Mouse (Mus musculus) hindbrain, postnatal 0 days (tissue): ENCODE measurements around the gene Olfr66. TPM values are rescaled to one million over a fixed set of nuclear protein-coding genes. Genes with fewer than 3 reads are reported as not detected.

Experiments
- ATAC-seq: fragments of 200-750 bp; cut with Nextera tagmentation; 2 replicates; pipeline ENCODE4 v1.8.0; 2017; ENCODE audit warnings: mild to moderate bottlenecking, moderate TSS enrichment, moderate library complexity
- DNase-seq: peaks from one replicate; pipeline ENCODE4 v3.0.0-alpha.2; 2015; ENCODE audit warnings: low spot score
- H3K27ac ChIP-seq: fragments of 300-500 bp; sonication (generic); 2 replicates; pipeline ENCODE4 v1.5.1; 2014; ENCODE audit warnings: mild to moderate bottlenecking
- H3K27me3 ChIP-seq: fragments of 300-500 bp; sonication (generic); 2 replicates; pipeline ENCODE4 v1.6.1; 2014; ENCODE audit warnings: low read length, mixed read lengths; ENCODE audit not compliant: insufficient read depth
- H3K36me3 ChIP-seq: fragments of 300-500 bp; sonication (generic); 2 replicates; pipeline ENCODE4 v1.6.1; 2014; ENCODE audit warnings: low read length, mixed read lengths; ENCODE audit not compliant: insufficient read depth
- H3K4me1 ChIP-seq: fragments of 300-500 bp; sonication (generic); 2 replicates; pipeline ENCODE4 v1.6.1; 2014; ENCODE audit warnings: antibody characterized with exemption, low read length, mixed read lengths; ENCODE audit not compliant: insufficient read depth
- H3K4me2 ChIP-seq: fragments of 300-500 bp; sonication (generic); 2 replicates; pipeline ENCODE4 v1.6.1; 2014; ENCODE audit warnings: low read depth, mild to moderate bottlenecking, low read length, moderate library complexity, mixed read lengths
- H3K4me3 ChIP-seq: fragments of 300-500 bp; sonication (generic); 2 replicates; pipeline ENCODE4 v1.5.1; 2014; ENCODE audit warnings: low read length
- H3K9ac ChIP-seq: fragments of 300-500 bp; sonication (generic); replicated peaks from 2 replicates; pipeline ENCODE4 v1.6.1; 2014; ENCODE audit warnings: mild to moderate bottlenecking, low read length, moderate library complexity, mixed read lengths
- H3K9me3 ChIP-seq: fragments of 300-500 bp; sonication (generic); 2 replicates; pipeline ENCODE4 v1.6.1; 2016; ENCODE audit warnings: low read length, mixed read lengths
- CTCF ChIP-seq: IDR thresholded peaks from 2 replicates; pipeline ENCODE4 v1.5.1; 2016; ENCODE audit warnings: antibody characterized with exemption, control low read depth, low read depth
- WGBS: fragments of 180-500 bp; shearing (Covaris S2); extraction: QIAGEN DNeasy Blood & Tissue Kit; methylation state at CpG from one replicate; pipeline ENCODE4 v1.1.7; 2014; 5-methylcytosine and 5-hydroxymethylcytosine counted together
- polyA plus RNA-seq: library from polyadenylated mRNA; unstranded; fragments of >200 nt; fragmentation: Nextera tagmentation; extraction: Ambion mirVana; gene quantifications from 2 replicates; pipeline ENCODE4 v1.2.1, GENCODE M21; 2015
- total RNA-seq: library from RNA; depleted of rRNA; stranded (reverse); fragments of >200 nt; gene quantifications from 2 replicates; pipeline ENCODE4 v1.2.3, GENCODE M21; 2014

Olfr66 gene
- total and polyA plus RNA-seq, 2 experiments from 2014 or later: not detected

DNA sequence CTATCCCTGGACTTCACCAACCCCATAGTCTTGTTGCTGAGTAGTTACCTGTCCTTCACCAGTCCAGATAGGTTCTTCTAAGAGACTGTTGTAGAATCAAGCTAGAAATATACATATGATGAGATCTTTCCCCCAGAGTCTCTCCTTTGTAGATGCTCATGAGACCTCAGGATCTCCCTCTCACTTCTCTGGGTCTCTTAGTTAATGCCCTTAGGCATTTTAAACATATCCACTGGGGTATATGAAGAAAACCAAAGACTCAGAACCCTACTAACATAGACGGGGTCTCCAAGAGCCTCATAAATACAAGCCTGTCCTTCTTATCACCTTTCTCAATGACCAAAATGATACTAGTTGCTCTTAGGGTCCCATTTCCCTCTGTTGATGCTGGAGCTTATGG, 8.3 kb upstream of the Olfr66 start, which contains the start of gene Olfr64:
Gene Olfr64, minus strand, starts transcription at position 101 of the 400 bp plus-strand sequence.
- Histone ChIP-seq H3K4me3 (no peak within 1 kb of the TSS), H3K27me3 (no peaks in the 10 kb centered on the region), H3K9ac (no peak within 1 kb of the TSS), H3K4me2 (no peak within 1 kb of the TSS), H3K9me3 (no peaks in the 10 kb centered on the region), H3K36me3 (no peaks in the 10 kb centered on the region), H3K4me1 (no peaks in the 10 kb centered on the region), H3K27ac (no peak within 1 kb of the TSS)
- ATAC-seq (no peak), DNase-seq (no peak)
- TF ChIP-seq CTCF: no peak
- WGBS: 88% methylated on average over 1 of the region's 1 CpGs

DNA sequence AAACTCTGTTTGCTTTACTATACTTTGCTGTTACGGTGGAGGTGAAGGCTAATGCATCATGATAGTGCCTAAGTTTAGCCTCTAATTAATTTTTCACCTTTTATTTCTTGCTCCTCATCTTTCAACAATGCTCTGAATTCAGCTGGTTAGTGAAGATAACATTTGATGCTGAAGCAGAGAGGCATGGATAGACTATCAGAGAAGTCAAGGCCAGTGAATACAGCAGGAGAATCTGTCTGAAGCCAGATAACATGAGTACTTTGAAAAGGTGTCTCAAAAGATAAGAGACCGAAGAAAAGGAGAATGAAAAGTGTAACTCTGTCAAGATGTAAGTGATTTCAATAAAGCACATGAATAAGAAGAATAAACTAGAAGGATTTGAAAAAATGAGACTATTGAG, 9.0 kb downstream of the Olfr66 start:
- 92% methylated on average over 2 of the region's 2 CpGs for WGBS
- DNase-seq (no peak), ATAC-seq (no peak)
- TF ChIP-seq CTCF: no peak
- Histone ChIP-seq H3K4me3 (no peak overlapping the region), H3K9me3 (no peaks in the 10 kb centered on the region), H3K36me3 (no peaks in the 10 kb centered on the region), H3K27me3 (no peaks in the 10 kb centered on the region), H3K9ac (no peak overlapping the region), H3K4me1 (no peaks in the 10 kb centered on the region), H3K4me2 (no peak overlapping the region), H3K27ac (no peak overlapping the region)

DNA sequence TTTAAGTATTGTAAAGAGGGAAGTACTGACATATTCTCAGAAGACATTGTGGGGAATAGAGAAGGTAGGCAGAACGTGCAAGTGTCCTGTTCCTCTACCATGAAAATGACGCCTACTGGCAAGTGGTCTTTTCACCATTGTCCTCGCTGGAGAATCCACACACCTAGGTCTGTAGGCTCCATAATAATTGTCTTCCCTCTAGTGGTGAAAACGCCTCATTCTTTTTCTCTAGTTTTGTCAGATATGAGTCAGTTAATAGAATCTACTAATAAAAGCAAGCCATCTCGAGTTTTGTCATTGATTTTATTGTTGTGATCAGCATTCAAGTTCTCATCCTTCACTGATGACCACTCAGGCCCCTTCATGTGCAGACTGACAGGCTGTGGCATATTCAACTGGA, 11.6 kb downstream of the Olfr66 start:
- TF ChIP-seq CTCF: peak; percentile 36
- no peak overlapping the region for H3K4me2 ChIP-seq
- 50% methylated on average over 5 of the region's 5 CpGs for WGBS
- no peak overlapping the region for H3K9ac ChIP-seq
- no peak for ATAC-seq
- peak; percentile 2 for DNase-seq
- H3K4me3 ChIP-seq: no peak overlapping the region
- no peak overlapping the region for H3K27ac ChIP-seq
- no peaks in the 10 kb centered on the region for H3K27me3 ChIP-seq
- no peaks in the 10 kb centered on the region for H3K4me1 ChIP-seq
- no peaks in the 10 kb centered on the region for H3K36me3 ChIP-seq
- H3K9me3 ChIP-seq: no peaks in the 10 kb centered on the region

DNA sequence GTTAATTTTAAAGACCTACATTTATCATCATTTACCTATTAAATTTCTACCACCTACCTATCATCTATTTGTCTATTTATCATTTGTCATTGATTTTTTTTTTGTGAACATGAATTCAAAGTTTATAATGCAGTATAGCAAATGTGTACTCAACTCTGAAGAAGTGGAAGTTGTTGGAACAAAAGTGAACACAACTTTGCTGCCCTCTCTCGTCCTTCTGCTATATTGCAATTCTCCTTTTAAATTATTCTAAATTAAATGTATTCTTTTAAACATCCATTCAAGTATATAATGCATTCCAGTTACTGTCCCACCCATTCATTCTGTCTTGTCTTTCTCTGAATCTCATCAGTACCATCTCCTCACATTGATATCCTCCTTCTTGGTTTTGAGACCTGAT, 13.0 kb downstream of the Olfr66 start:
- Histone ChIP-seq H3K36me3 (no peaks in the 10 kb centered on the region), H3K4me3 (no peak overlapping the region), H3K4me1 (no peaks in the 10 kb centered on the region), H3K4me2 (no peak overlapping the region), H3K9ac (no peak overlapping the region), H3K9me3 (no peaks in the 10 kb centered on the region), H3K27ac (no peak overlapping the region), H3K27me3 (no peaks in the 10 kb centered on the region)
- TF ChIP-seq CTCF: peak; percentile 65
- no peak for ATAC-seq
- WGBS: 7% methylated on average over 1 of the region's 1 CpGs
- peak; percentile 62 for DNase-seq

DNA sequence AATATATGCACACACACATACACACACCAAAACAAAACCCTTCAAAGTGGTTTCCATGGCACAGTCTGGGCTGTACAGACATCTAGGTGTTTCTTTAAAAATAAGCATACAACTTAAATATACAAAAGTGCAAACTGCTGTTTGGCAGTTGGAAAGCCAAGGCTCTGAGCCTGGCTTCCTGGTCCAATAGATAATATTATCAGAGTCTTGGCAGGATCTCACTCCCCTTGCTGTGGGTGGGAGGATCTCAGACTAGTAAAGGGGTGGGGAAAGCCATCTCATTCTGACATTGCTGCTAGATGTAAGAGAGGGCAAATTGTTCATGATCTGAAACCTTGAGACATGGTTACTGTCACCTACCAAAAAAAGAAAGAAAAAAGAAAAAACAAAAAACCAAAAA, 15.4 kb downstream of the Olfr66 start:
- TF ChIP-seq CTCF: no peak
- no peak for ATAC-seq
- no peak overlapping the region for H3K4me2 ChIP-seq
- no peaks in the 10 kb centered on the region for H3K27me3 ChIP-seq
- no peak overlapping the region for H3K27ac ChIP-seq
- no peak overlapping the region for H3K9ac ChIP-seq
- H3K4me1 ChIP-seq: no peaks in the 10 kb centered on the region
- H3K9me3 ChIP-seq: no peaks in the 10 kb centered on the region
- no peaks in the 10 kb centered on the region for H3K36me3 ChIP-seq
- no peak for DNase-seq
- no peak overlapping the region for H3K4me3 ChIP-seq

DNA sequence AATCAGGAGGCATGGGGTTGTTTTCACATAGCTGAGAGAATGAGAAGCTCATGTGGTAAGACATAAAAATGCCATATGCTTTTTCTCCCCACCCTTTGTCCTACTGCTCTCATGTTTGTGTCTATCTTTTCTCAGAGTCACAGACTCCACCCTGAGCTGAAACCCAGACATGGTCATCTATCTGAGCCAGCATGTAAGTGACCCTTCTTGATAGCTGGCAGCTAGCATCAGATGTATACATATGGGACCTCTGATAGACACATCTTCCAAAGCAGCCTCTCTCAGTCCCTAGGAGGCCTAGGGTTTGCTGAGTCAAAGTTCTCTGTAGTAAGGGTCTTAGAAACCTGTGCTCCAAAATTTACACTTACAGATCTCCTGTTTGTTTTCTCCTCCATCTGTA, 20.3 kb downstream of the Olfr66 start:
- Histone ChIP-seq H3K36me3 (no peaks in the 10 kb centered on the region), H3K4me2 (no peak overlapping the region), H3K9ac (no peak overlapping the region), H3K27me3 (no peaks in the 10 kb centered on the region), H3K4me1 (no peaks in the 10 kb centered on the region), H3K27ac (no peak overlapping the region), H3K4me3 (no peak overlapping the region), H3K9me3 (no peaks in the 10 kb centered on the region)
- TF ChIP-seq CTCF: no peak
- DNase-seq (no peak), ATAC-seq (no peak)

DNA sequence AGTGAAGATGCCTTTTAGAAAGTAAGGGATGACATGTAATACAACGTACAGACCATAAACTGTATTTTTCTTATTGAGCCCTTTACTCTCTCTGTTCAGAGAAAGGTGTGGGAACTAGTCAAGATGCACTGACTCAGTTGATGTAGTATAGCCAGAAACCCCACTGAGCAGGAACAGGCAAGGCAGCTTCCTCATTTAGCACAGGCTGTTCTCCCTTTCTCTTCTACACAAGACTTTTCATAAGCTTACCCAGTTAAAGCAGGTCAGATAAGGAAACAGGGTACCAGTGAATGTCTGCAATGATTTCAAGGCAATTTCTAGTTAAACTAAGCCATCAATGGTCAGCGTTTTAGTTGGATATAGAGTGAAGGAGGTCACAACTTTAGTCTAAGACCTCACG, 24.5 kb downstream of the Olfr66 start:
- Histone ChIP-seq H3K4me2 (no peak overlapping the region), H3K36me3 (no peaks in the 10 kb centered on the region), H3K27ac (no peak overlapping the region), H3K4me3 (no peak overlapping the region), H3K27me3 (no peaks in the 10 kb centered on the region), H3K9ac (no peak overlapping the region), H3K4me1 (no peaks in the 10 kb centered on the region), H3K9me3 (no peaks in the 10 kb centered on the region)
- no peak for ATAC-seq
- WGBS: 81% methylated on average over 3 of the region's 3 CpGs
- no peak for DNase-seq
- no peak for TF ChIP-seq CTCF

DNA sequence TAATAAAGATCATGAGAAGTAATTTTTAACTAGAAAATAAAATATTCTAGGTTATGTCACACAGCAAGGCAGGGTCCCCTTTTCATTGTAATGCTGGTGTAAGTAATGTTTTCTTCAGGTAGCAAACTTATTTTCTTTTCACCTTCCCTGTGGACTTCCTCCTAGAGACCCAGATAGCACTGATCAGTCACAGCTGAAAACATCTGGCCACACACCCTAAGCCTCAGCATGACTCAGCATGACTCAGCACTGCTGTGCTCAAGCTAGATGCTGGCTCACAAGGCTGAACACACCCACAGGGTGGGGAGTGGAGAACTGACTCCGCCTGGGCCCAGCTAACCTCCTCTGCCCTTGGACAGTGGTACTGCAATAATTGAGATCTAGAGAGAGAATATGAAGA, 25.2 kb downstream of the Olfr66 start:
- no peaks in the 10 kb centered on the region for H3K9me3 ChIP-seq
- H3K4me1 ChIP-seq: no peaks in the 10 kb centered on the region
- no peak overlapping the region for H3K9ac ChIP-seq
- WGBS: 64% methylated on average over 1 of the region's 1 CpGs
- H3K27ac ChIP-seq: no peak overlapping the region
- H3K4me3 ChIP-seq: no peak overlapping the region
- H3K27me3 ChIP-seq: no peaks in the 10 kb centered on the region
- no peak for ATAC-seq
- DNase-seq: no peak
- TF ChIP-seq CTCF: no peak
- no peak overlapping the region for H3K4me2 ChIP-seq
- H3K36me3 ChIP-seq: no peaks in the 10 kb centered on the region
